Mouse (Mus musculus) kidney, postnatal 4 days (tissue): ENCODE results near the gene Gal3st1.
"Not testable (repeated sequence)": the region's sequence is repeated elsewhere in the genome, so short reads cannot be mapped to it uniquely, and the experiment has no call there.

ENCODE experiments used
- DNase-seq, 2 experiments: peaks; one replicate each; pipeline ENCODE4 v3.0.0; 2021; ENCODE audit warnings: mixed read lengths in 2 of 2

Gene Gal3st1

DNA sequence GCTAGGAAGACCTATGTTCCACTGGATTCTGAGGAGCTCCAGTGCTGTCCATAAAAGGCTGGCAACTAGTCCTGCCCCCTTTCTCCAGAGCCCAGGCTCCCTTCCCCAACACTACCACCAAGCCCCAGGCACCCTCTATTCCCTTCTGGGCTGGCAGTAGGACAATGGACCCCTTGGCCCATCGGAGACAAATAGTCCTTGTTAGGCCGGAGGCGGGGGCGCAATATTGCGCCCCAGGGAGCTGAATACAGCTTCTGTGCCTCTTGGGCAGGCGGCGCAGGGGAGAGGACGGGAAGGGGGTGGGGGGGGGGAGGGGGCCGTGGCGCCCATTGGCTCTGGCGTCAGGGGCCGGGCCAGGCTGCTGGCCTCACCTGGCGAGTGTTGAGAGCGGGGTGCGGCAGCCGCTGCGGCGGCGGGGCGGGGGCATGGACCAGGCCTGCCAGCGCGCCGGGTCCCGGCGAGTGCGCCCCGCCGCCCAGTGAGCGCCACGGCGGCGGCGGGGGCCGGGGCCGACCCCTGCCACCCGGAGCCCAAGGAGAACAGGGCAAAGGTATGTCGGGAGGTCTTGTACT lies at the start of gene Gal3st1:
Gene Gal3st1, plus strand, starts transcription at position 346 of the 572 bp plus-strand sequence.
- peak; percentile 45 to 72 for DNase-seq

DNA sequence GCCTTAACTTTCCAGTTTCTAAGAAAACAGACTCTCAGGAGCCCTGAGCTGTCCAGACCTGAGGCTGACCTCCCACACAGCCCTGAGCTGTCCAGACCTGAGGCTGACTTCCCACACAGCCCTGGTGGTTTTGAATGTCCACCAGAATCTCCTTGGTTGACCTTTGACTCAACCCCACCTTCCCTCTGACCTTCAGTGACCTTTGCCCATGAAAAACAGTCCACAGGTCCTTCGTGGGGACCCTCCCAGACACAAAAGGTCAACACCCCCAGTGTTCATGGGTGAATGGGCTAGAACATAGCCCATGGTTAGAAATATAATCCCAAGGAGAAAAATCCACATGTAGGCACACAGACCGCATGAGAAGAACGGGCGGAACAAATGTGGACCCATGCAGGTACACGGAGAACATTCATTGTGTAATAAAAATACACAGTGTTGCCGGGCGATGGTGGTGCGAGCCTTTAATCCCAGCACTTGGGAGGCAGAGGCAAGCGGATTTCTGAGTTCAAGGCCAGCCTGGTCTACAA lies 49.6 kb upstream of the Gal3st1 start:
- DNase-seq, result no peak

DNA sequence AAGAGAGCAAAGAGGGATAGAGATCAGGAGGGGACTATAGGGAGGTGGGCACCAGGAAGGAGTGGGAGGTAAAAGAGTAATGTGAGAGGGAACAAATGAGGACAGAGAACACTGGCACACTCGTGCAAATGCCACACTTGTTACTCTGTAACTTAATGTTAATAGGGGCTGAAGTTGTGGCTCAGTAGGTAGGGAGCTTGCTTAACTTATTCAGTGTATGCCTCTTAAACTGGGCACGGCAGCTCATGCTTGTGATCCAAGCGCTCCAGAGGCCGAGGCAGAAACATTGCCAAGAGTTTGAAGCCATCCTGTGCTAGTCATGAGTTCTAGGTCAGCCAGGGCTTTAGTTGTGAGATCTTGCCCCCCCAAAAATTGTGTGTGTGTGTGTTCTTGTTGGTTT lies 48.3 kb upstream of the Gal3st1 start:
- no peak for DNase-seq

DNA sequence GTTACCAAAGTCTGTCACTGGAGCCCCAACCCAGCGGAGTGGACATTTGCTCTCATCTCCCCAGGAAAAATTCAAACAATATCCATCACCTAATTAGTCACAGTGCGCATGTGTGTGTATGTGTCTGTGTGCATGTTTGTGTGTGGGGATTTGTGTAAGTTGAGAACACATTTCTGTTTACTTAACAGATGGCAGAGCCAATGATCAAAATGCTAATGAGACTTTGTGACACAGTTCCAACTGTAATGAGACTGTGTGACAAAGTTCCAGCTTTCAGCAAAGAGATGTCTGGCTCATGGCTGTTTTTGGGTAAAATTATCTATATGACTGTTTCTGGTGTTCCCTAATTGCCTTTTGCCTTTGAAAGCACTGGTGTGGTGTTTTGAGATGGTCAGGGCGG lies 47.1 kb upstream of the Gal3st1 start:
- DNase-seq, result no peak

DNA sequence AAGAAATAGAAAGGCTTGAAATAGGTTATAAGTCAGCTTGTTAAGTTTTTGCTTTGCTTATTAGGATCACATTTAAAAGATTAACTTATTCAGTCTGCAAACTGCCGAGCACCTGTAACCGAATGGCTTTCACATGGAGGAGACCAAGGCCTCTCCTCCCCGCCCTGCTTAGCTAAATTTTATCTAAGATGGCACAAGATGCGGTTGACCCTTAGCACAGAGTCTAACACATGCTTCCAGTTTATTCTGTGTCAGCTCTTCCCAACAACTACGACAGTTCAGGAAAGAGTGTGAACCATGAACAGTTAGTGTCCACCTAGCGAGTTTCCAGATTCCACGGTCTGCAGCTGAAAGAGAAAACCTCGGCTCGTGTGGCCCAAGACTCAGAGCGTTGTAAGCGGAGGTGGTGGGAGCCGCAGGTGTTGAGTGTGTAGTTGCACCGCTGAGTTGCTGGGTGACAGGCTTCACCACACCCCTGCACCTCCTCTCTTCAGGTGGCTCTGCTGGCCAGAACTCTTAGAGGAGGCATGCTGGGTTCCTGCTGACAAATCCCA lies 46.0 kb upstream of the Gal3st1 start:
- peak; percentile 11 to 26 for DNase-seq

DNA sequence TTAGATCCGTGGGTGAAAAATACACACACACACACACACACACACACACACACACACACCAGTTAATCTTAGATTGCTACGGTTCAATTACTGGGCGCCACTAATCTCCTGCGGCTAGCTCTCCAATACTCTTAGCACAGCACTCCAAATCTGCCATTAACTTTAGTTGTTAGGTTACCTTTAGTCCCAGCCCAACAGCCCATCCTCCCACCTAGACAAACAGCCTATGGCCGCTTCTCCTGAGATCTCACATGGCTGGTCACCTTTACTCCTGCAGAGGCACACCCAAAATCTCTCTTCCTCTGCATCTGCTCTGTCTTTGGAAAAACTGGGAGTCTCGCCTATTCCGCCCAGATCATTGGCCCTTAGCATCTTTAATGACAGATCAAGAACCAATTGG lies 42.1 kb upstream of the Gal3st1 start:
- DNase-seq, result no peak

DNA sequence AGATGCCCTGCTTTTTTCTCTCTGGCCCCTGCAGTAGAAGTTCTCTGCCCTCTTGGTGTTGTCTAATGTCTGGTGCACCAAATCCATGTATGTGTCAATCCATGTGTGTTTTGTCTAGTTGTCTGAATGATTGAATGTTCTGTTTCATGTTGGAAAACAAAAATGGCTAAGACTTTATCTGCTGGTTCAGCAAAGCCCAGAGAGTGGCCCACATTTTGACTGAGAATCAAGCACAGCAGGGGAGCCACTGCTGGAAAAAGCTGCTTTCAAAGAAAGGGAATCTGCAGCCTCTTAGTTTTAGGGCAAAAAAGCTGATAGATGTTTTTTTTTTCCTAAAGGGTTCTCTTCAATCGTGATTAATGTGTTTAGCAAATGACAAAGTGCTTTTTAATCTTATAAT lies 37.0 kb upstream of the Gal3st1 start:
- no peak for DNase-seq

DNA sequence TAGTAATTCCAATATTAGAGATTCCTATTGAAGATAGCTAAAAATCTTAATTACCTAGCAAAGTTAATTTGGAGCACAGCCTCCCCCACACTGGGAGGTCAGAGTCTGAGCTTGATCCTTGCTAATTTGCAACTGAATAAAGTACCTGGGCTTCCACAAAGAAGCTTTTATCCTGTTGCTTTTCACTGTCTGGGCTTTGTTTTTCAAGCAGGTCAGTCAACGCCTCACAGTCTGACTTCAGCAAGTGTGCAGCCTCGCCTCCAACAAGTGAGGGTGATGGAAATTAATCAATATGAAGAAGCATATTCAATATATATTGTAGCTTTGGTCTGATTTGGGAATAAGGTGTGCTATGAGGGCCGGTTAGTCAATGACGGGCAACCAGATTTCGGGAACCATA lies 28.6 kb upstream of the Gal3st1 start:
- not testable (repeated sequence) for DNase-seq

DNA sequence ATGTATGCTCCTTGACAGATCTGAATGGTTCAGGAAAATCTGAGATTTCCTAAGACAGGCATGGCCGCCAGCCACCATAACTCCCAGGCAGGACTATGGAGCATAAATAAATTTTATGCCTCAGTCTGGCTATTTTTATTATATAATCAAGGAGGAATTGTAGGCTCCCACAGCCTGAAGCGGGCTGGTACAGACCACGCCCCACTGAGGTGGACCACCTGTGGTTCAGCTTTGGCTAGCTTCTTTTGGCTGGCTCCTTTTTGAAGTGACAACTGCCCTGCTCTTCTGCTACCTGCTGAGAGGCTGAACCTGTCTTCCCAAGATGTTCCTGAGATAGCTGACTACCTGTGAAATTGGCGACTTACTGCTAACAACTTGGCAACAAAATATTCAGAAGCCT lies 28.1 kb upstream of the Gal3st1 start:
- DNase-seq, result not testable (repeated sequence)

DNA sequence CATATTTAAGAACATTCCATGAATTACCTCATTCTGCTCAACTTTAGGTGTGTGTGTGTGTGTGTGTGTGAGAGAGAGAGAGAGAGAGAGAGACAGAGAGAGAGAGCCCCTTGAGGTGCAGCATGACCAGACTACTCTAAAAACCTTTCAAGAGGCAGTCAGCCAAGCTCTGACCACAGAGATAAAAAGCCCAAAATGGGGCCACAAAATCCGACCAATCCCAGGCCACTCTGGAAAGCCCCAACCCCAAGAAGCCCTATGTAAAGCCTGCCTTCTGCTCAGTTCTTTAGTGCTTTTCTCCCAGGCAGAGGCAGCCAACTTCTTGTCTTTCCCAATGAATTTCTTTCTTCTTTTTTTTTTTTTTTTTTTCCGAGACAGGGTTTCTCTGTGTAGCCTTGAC lies 22.5 kb upstream of the Gal3st1 start:
- no peak for DNase-seq

DNA sequence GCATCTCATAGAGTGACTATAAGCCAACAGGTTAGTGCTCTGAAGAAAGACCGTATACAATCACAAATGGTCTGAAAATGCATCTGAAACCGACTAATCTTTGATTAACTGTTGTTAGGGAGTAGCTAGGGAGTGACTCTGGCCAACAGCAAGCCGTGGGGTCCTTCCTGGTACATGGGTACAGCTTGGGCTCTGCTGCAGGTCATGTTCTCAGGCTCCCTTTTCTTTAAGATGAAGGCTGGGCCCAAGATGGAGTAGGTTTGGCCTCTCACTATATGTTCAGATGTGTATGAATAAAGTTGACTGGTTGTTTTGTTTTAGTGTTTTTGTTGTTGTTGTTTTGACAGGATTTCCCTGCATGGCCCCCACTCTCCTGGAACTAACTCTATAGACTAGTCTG lies 21.7 kb upstream of the Gal3st1 start:
- no peak for DNase-seq

DNA sequence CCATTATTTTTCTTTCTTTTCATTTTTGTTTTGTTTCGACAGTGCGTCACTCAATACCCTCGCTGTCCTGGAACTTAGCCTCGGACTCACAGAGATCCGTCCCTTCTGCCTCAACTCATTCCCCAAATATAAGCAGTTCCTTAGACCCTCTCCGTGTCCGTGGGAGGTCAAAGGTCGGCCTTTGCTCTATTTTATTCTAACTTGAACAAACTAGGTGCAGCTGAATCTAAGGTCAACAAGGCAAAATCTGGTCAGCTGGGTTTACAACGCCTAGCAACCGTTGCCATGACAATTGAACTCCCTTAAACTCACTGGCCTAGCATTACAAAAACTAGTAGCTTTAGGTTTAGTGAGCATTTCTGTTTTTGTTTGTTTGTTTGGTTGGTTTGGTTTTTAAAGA lies 20.3 kb upstream of the Gal3st1 start:
- DNase-seq, result no peak

DNA sequence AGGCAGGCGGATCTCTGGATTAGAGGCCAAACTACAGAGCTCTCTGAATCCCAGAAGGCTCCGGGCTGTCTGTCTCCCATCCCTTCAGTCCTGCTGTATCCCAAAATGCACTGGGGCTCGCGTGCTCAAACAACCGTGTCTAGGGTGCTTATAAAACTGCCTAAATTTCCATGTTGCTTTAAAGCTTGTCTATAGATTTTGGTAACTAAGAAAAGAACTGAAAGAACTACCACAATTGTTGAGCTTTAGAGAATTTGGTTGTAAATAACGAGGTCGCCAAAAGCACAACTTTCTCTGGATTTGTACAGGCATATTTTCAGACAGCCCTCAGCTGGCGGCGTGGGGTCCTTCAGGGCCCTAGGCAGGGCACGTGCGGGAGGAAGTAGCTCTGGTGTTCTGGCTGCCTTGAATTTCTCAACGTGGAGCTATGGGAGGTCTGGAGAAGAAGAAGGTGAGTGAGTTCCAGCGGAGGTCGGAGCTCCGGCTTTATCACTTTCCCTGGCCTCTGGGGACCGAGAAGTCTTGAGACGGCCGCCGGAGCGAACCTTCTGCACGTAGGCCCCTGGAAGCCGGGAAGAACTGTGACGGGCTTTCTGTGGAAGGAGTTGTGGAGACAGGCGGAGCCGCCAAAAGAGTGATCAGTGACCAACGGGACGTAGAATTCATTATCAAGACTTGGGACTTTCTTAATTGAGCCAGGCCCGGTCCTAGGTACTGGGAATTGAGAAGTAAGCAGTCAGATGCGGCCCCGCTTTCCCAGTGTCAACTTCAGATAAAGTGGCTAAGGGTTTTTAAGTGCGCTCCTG lies 19.6 kb upstream of the Gal3st1 start, which contains the start of gene Pes1:
Gene Pes1, plus strand, starts transcription at position 366 of the 806 bp plus-strand sequence.
- DNase-seq, result peak; percentile 80 to 88

DNA sequence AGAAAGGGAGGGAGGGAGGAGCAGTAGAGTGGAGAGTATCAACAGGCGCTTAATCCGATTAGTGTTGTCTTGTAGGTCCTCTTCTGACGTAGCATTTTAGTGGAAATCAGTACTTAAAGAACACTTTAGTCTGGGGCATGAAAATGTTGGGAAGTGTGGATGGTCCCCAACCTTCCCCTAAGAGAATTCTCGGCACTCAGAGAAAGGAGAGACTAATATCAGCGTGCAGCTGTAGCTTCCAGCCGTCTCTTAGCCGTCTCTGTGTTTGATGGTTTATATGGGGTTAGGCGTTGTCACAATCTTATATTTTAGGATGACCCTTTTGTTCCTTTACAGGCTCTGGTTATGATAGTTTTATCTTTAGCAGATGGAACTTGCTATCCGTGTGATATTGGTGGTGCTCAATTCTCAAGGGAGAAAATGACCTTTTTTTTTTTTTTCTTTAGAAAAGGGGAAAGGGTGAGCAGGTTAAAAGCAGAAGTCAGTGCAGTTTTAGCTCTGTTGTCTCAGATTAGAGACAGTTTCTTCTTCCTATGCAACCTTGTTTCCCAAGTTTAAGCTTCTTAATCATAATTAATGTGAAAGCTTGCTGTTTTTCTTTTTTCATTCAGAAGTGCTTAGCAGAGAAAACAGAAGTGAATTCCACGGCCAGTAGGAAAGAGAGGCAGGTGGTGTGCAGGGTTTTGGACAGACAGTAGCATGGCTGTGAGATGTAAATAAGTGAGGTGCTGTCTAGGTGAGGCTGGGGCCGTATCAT lies 18.8 kb upstream of the Gal3st1 start:
- no peak for DNase-seq

DNA sequence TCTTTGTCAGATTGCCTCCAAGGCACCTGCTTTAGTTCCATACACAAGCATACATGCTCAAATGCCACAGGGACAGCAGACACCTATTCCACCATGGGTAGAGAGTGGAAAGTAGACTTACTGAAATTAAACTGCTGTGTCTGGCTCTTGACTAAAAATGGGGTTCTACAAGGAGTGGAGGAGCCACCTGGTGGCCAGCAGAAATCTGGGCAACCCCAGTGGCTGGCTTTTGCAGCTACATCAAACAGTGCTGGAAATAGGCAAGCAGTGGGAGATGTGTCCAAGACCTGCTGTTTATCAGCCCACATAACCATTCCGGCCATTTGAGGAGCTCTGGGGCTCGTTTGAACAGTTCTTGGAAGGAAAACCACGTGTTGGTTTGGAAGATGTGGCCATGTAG lies 13.6 kb upstream of the Gal3st1 start:
- DNase-seq, result peak in 1 of 2 experiments; percentile 40

DNA sequence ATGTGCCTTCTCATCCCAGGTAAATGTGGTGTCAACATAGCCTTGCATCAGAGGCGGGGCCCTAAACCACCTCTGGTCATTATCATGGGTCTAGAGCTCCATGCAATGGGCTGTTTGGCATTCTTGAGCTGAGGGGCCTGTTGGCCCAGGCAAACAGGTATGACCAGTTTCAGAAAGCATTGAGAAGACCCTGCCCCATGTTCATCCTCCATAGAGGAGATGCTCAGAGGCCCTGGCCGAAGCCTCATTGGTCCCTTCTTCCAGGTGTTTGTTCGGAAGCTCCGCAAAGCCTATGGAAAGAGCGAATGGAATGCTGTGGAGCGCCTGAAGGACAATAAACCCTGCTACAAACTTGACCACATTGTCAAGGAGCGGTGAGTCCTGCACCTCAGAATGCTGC lies 13.1 kb upstream of the Gal3st1 start:
- no peak for DNase-seq

DNA sequence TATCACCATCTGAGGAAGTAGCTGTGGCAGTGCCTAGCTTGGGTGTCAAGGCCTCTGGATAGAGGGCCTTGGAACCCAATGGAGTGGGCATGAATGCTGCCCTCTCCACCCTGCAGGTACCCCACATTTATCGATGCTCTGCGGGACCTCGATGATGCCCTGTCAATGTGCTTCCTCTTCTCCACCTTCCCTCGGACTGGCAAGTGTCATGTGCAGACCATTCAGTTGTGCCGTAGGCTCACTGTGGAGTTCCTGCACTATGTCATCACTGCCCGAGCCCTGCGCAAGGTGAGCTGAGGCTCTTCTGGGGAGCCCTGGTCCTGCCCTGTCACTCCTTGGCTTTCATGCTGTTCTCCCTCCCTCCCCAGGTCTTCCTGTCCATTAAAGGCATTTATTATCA lies 10.4 kb upstream of the Gal3st1 start:
- no peak for DNase-seq

DNA sequence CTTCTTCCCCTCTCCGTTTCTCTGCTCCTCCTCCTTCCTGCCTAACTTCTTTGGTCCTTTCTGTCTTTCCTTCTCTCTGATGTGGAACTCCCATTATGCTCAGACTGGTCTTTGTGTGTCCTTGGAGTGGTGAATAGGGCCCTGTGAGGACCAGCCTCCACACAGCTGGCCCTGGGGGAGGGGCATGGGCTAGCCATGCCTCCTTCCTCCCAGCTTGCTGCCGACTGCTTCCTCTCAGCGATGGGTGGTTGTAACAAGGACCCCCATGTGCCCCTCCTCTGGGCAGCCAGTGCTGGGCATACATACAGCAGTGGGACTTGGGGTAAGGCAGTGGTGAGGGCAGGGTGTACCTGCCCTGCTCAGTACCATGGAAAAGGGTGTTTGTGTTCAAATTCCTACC lies 9.1 kb upstream of the Gal3st1 start:
- no peak for DNase-seq

DNA sequence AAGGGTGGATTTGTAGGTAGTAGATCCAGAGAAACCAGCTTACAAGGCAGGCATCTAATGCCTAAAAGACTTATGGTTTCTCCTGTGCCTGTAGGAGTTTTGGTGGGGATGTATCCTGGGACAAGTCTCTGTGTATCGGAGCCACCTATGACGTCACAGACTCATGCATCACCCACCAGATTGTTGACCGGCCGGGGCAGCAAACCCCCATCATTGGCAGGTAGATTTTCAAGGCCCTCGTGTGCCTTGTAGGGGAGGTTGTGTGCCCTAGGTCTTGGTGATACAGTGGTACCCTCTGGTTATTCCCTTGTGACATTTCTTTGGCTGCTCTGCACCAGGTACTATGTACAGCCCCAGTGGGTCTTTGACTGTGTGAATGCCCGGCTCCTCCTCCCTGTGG lies 6.8 kb upstream of the Gal3st1 start, which contains the start of gene 4930556J24Rik:
Gene 4930556J24Rik, minus strand, starts transcription at position 101 of the 400 bp plus-strand sequence.
- no peak for DNase-seq

DNA sequence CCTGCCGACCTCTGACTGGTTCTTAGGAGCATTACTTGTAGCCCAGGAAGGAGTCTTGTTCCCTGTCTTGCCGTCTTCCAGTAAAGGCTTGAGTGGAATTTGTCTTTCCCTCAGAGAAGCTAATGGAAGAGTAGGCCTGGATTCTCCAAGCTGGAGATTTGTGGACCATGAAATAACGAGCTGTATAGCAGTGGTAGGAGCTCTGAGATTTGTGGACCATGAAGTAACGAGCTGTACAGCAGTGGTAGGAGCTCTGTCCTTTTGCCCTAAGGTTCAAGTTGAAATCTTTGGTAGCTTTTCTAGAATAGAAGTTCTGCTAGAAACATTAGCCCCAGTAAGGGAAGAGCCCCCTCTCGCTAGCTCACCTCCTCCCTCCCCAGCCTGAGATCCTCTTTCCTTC lies 5.0 kb upstream of the Gal3st1 start:
- DNase-seq, result no peak

DNA sequence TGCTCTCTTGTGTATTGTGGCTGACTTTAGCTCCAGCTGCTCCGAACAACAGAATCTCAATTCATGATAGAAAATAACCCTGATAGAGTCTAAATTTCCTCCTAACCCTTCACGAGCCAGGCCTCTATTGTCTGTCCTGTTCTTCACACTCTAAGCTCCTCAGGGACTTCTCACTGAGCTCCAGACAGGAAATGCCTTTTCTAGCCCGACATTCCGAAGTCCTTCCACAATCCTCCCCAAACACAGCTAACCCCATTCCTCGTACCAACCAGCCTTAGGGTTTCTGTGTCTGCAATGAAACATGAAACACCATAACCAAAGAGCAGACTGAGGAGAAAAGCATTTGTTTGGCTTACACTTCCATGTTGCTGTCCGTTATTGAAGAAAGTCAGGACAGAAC lies 1.9 kb upstream of the Gal3st1 start:
- DNase-seq, result no peak

DNA sequence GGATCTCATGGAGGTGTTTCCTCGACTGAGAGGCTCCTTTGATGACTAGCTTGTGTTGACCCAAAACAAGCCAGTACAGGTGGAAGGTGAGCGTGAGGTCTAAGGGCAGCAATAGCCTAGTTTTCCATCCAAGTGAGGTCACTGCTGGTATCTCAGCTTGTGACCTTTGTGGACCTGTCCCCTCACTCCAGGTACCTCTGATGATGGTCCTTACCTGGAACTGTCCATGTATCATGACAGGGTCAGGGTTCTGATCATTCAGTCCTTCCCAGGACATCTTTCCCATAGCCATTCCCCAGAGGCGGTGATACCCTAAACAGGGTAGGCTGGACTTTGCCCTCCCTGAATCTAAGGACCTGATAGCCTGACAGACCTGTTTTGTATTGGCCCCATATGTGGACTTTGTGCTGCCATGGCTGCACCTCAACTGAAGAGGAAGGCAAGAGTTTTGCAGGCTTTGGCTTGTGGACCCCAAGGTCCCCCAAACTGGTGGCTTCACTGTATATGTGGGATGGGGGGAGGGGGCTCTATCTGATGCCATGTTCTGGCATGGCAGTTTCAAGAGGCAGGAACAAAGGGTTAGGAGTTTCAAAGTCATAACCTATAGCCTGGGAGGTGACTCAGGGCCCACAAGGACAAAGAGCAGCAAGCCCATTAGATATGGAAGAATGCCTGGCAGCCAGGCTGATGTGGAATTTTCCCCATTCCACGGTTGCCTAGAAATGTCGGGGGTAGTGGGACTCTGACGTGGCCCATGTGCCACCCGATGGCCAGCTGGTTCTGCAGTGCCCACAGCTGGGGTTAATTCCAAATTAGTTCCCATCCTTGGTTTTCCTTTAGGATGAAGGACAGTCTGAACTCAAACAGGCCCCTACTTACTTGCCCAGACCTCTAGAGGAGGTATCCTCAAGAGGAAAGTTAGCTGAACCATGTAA lies 894 bp upstream of the Gal3st1 start:
- peak in 1 of 2 experiments; percentile 44 for DNase-seq
